Mouse (Mus musculus): ENCODE measurements around the gene Foxa3. TPM values are rescaled to one million over a fixed set of nuclear protein-coding genes. Genes with fewer than 3 reads are reported as not detected.

Gene Foxa3
- 2.9 and 5.5 TPM in 2 replicates for polyA plus RNA-seq (2012; rRNA removed)

GRCm38 (mm10) chr7:19023357-19023814 lies at the start of gene Foxa3:
Gene Foxa3 (minus strand): TSS chr7:19023538.

GRCm38 (mm10) chr7:19054047-19054776 lies 30.9 kb upstream of the Foxa3 start, which contains the start of gene Rsph6a:
Gene Rsph6a (plus strand): TSS chr7:19054690.

GRCm38 (mm10) chr7:19024096-19024506 lies 763 bp upstream of the Foxa3 start, which contains the start of gene Sympk:
Gene Sympk (plus strand): TSS chr7:19024377.

GRCm38 (mm10) chr7:19003902-19004630 lies 19.3 kb downstream of the Foxa3 start, which contains the start of gene Irf2bp1:
Gene Irf2bp1 (plus strand): TSS chr7:19004044.

GRCm38 (mm10) chr7:18990601-18991295 lies 32.6 kb downstream of the Foxa3 start, which contains the start of gene Mypop:
Gene Mypop (plus strand): TSS chr7:18991245.

GRCm38 (mm10) chr7:18987100-18987499 lies 36.2 kb downstream of the Foxa3 start, which contains the start of gene Nanos2:
Gene Nanos2 (plus strand): TSS chr7:18987400.

Other genes with a start within 250 kb of the Foxa3 start
- gene Psg19, start 225.0 kb downstream of the Foxa3 start, polyA plus RNA-seq (2012; rRNA removed): not detected in 2 replicates
- gene Psg17, start 201.9 kb downstream of the Foxa3 start, polyA plus RNA-seq (2012; rRNA removed): 0.41 and 0.78 TPM in 2 replicates
- 9.3 and 10.4 TPM in 2 replicates for gene Mill2, start 183.6 kb downstream of the Foxa3 start, polyA plus RNA-seq (2012; rRNA removed)
- 69.1 and 85.2 TPM in 2 replicates for gene Pglyrp1, start 152.2 kb downstream of the Foxa3 start, polyA plus RNA-seq (2012; rRNA removed)
- gene Ccdc61, start 113.1 kb downstream of the Foxa3 start, polyA plus RNA-seq (2012; rRNA removed): 33.0 and 34.0 TPM in 2 replicates
- 1.1 and 1.2 TPM in 2 replicates for gene Nova2, start 97.7 kb downstream of the Foxa3 start, polyA plus RNA-seq (2012; rRNA removed)
- gene Nanos2, start 36.1 kb downstream of the Foxa3 start, polyA plus RNA-seq (2012; rRNA removed): 1.5 and 1.7 TPM in 2 replicates
- gene Mypop, start 32.3 kb downstream of the Foxa3 start, polyA plus RNA-seq (2012; rRNA removed): 27.5 and 29.2 TPM in 2 replicates
- 68.3 and 79.2 TPM in 2 replicates for gene Irf2bp1, start 19.5 kb downstream of the Foxa3 start, polyA plus RNA-seq (2012; rRNA removed)
- gene Sympk, start 839 bp upstream of the Foxa3 start, polyA plus RNA-seq (2012; rRNA removed): 143 and 147 TPM in 2 replicates
- gene Rsph6a, start 31.2 kb upstream of the Foxa3 start, polyA plus RNA-seq (2012; rRNA removed): 0.09 TPM in 1 of 2 replicates, not detected in the other
- 169 and 185 TPM in 2 replicates for gene Dmwd, start 52.7 kb upstream of the Foxa3 start, polyA plus RNA-seq (2012; rRNA removed)
- gene Dmpk, start 60.3 kb upstream of the Foxa3 start, polyA plus RNA-seq (2012; rRNA removed): 478 and 584 TPM in 2 replicates
- gene Six5, start 71.1 kb upstream of the Foxa3 start, polyA plus RNA-seq (2012; rRNA removed): 117 and 130 TPM in 2 replicates
- gene Gm4969, start 94.8 kb upstream of the Foxa3 start, polyA plus RNA-seq (2012; rRNA removed): 0.26 and 0.76 TPM in 2 replicates
- gene Fbxo46, start 96.3 kb upstream of the Foxa3 start, polyA plus RNA-seq (2012; rRNA removed): 16.2 and 18.5 TPM in 2 replicates
- gene Qpctl, start 125.8 kb upstream of the Foxa3 start, polyA plus RNA-seq (2012; rRNA removed): 15.1 and 19.6 TPM in 2 replicates
- 49.6 and 49.8 TPM in 2 replicates for gene Snrpd2, start 126.2 kb upstream of the Foxa3 start, polyA plus RNA-seq (2012; rRNA removed)
- 0.46 and 0.69 TPM in 2 replicates for gene Gipr, start 142.6 kb upstream of the Foxa3 start, polyA plus RNA-seq (2012; rRNA removed)
- 84.0 and 89.9 TPM in 2 replicates for gene Eml2, start 152.9 kb upstream of the Foxa3 start, polyA plus RNA-seq (2012; rRNA removed)
- gene Gpr4, start 189.0 kb upstream of the Foxa3 start, polyA plus RNA-seq (2012; rRNA removed): 11.0 and 12.7 TPM in 2 replicates
- gene Opa3, start 204.8 kb upstream of the Foxa3 start, polyA plus RNA-seq (2012; rRNA removed): 40.3 and 44.6 TPM in 2 replicates
- 197 and 215 TPM in 2 replicates for gene Vasp, start 248.3 kb upstream of the Foxa3 start, polyA plus RNA-seq (2012; rRNA removed)

All from ovary, adult 2 months (tissue).